Mouse (Mus musculus) neural tube, embryonic 14.5 days (tissue): ENCODE data around the gene Kif1c. TPM values are rescaled to one million over a fixed set of nuclear protein-coding genes. Genes with fewer than 3 reads are reported as not detected.
A peak's percentile ranks its signal among the peaks of the same experiment; 100 is the strongest.

Experiments
- ATAC-seq: fragments of 200-750 bp; cut with Nextera tagmentation; 2 replicates; pipeline ENCODE4 v1.8.0; 2017; ENCODE audit warnings: low read depth, mild to moderate bottlenecking, moderate TSS enrichment, moderate library complexity
- H3K27ac ChIP-seq: fragments of 300-500 bp; sonication (generic); 2 replicates; pipeline ENCODE4 v1.5.1; 2014; ENCODE audit warnings: low read depth, mild to moderate bottlenecking, control low read depth, low read length, moderate library complexity, mixed read lengths
- H3K27me3 ChIP-seq: fragments of 300-500 bp; sonication (generic); 2 replicates; pipeline ENCODE4 v1.6.1; 2014; ENCODE audit warnings: low read length; ENCODE audit not compliant: control insufficient read depth, insufficient read depth
- H3K36me3 ChIP-seq: fragments of 300-500 bp; sonication (generic); 2 replicates; pipeline ENCODE4 v1.6.1; 2014; ENCODE audit warnings: low read length, mixed read lengths; ENCODE audit not compliant: control insufficient read depth, insufficient read depth
- H3K4me1 ChIP-seq: fragments of 300-500 bp; sonication (generic); 2 replicates; pipeline ENCODE4 v1.6.1; 2014; ENCODE audit warnings: low read length; ENCODE audit not compliant: control insufficient read depth, insufficient read depth
- H3K4me2 ChIP-seq: fragments of 300-500 bp; sonication (generic); 2 replicates; pipeline ENCODE4 v1.6.1; 2014; ENCODE audit warnings: mild to moderate bottlenecking, low read depth, low read length, control low read depth
- H3K4me3 ChIP-seq: fragments of 300-500 bp; sonication (generic); 2 replicates; pipeline ENCODE4 v1.5.1; 2014; ENCODE audit warnings: low read depth, low read length, control low read depth, mixed read lengths
- H3K9ac ChIP-seq: fragments of 300-500 bp; sonication (generic); replicated peaks from 2 replicates; pipeline ENCODE4 v1.6.1; 2014; ENCODE audit warnings: low read depth, mild to moderate bottlenecking, control low read depth, low read length, mixed read lengths
- H3K9me3 ChIP-seq: fragments of 300-500 bp; sonication (generic); 2 replicates; pipeline ENCODE4 v1.6.1; 2016; ENCODE audit warnings: low read length; ENCODE audit not compliant: control insufficient read depth
- WGBS: fragments of 180-500 bp; shearing (Covaris S2); extraction: QIAGEN DNeasy Blood & Tissue Kit; methylation state at CpG from one replicate; pipeline ENCODE4 v1.1.7; 2014; 5-methylcytosine and 5-hydroxymethylcytosine counted together
- polyA plus RNA-seq: library from polyadenylated mRNA; unstranded; fragments of >200 nt; fragmentation: Nextera tagmentation; extraction: Ambion mirVana; gene quantifications from 2 replicates; pipeline ENCODE4 v1.2.1, GENCODE M21; 2014

The Kif1c gene
- polyA plus RNA-seq, 1 experiment from 2014 or later, result 3.1 TPM

- no peaks in the 10 kb centered on the region for H3K27me3 ChIP-seq
- ATAC-seq, result no peak
- peaks cover 23% of the 10 kb centered on the region; the same call in 1 of the 2 replicates for H3K36me3 ChIP-seq
- peaks cover 14% of the 10 kb centered on the region for H3K4me1 ChIP-seq
- H3K9ac ChIP-seq, result no peak overlapping the region
- no peak overlapping the region for H3K4me2 ChIP-seq
- H3K27ac ChIP-seq, result no peak overlapping the region
- 84% methylated on average over 16 of the region's 16 CpGs for WGBS
- H3K9me3 ChIP-seq, result no peaks in the 10 kb centered on the region
- H3K4me3 ChIP-seq, result no peak overlapping the region
Observed at GRCm38 (mm10) chr11:70671333-70672047, 28.9 kb upstream of the Kif1c start.

- no peak overlapping the region for H3K4me2 ChIP-seq
- peaks cover 23% of the 10 kb centered on the region; the same call in 1 of the 2 replicates for H3K36me3 ChIP-seq
- peaks cover 6% of the 10 kb centered on the region; the same call in 1 of the 2 replicates for H3K4me1 ChIP-seq
- 60% methylated on average over 6 of the region's 6 CpGs for WGBS
- no peak for ATAC-seq
- H3K9me3 ChIP-seq, result no peaks in the 10 kb centered on the region
- no peak overlapping the region for H3K4me3 ChIP-seq
- no peaks in the 10 kb centered on the region for H3K27me3 ChIP-seq
- no peak overlapping the region for H3K27ac ChIP-seq
- no peak overlapping the region for H3K9ac ChIP-seq
Observed at GRCm38 (mm10) chr11:70674014-70674413, 26.3 kb upstream of the Kif1c start.

- peaks cover 28% of the 10 kb centered on the region; the same call in 1 of the 2 replicates for H3K36me3 ChIP-seq
- no peak for ATAC-seq
- no peak overlapping the region for H3K4me3 ChIP-seq
- peaks cover 6% of the 10 kb centered on the region; the same call in 1 of the 2 replicates for H3K4me1 ChIP-seq
- H3K9me3 ChIP-seq, result no peaks in the 10 kb centered on the region
- no peaks in the 10 kb centered on the region for H3K27me3 ChIP-seq
- H3K9ac ChIP-seq, result no peak overlapping the region
- WGBS, result 70% methylated on average over 11 of the region's 11 CpGs
- no peak overlapping the region for H3K4me2 ChIP-seq
- H3K27ac ChIP-seq, result no peak overlapping the region
Observed at GRCm38 (mm10) chr11:70674501-70674900, 25.8 kb upstream of the Kif1c start.

DNA sequence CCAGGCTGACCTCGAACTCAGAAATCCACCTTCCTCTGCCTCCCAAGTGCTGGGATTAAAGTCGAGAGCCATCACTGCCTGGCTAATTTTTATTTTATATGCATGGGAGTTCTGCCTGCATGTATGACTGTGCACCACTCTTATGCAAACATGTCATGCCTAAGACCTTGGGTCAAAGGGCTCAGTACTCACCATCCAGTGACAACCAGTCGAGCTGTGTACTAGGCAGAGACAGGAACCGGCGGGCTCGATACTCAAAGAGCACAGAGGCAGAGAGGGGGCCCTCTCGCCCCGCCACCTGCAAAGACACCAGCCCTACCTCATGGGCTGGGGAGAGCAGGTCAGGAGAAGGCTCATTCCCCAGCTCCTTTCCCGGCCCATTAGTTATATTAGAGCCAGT is 22.3 kb upstream of the Kif1c start:
- ATAC-seq, result no peak
- H3K27ac ChIP-seq, result no peak overlapping the region
- no peak overlapping the region for H3K9ac ChIP-seq
- peaks cover 5% of the 10 kb centered on the region; the same call in 1 of the 2 replicates for H3K4me1 ChIP-seq
- no peaks in the 10 kb centered on the region for H3K27me3 ChIP-seq
- H3K36me3 ChIP-seq, result peaks cover 38% of the 10 kb centered on the region
- H3K4me3 ChIP-seq, result no peak overlapping the region
- no peak overlapping the region for H3K4me2 ChIP-seq
- H3K9me3 ChIP-seq, result no peaks in the 10 kb centered on the region
- WGBS, result 82% methylated on average over 9 of the region's 9 CpGs

DNA sequence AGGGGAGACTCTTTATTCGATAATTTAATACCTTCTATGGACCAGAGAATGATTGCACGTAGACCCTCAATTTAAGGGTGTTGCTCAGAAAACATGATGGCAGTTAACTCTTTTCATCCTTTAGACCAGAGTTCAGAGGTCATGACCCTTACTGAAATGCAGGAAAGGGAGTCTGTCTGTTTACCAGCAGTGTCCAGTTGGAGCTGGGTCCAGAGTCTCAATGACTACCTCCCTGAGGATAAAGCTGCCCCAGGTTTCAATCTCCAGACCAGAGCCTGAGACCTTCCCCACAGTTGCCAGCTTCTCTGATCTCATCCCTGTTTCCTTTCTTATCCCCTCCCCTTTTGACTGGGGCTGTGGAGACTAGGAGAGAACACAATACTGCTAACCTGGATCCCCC is 21.8 kb upstream of the Kif1c start:
- WGBS, result 60% methylated on average over 2 of the region's 2 CpGs
- H3K9ac ChIP-seq, result no peak overlapping the region
- peaks cover 5% of the 10 kb centered on the region; the same call in 1 of the 2 replicates for H3K4me1 ChIP-seq
- no peak for ATAC-seq
- H3K4me2 ChIP-seq, result no peak overlapping the region
- H3K27ac ChIP-seq, result no peak overlapping the region
- no peak overlapping the region for H3K4me3 ChIP-seq
- H3K9me3 ChIP-seq, result no peaks in the 10 kb centered on the region
- no peaks in the 10 kb centered on the region for H3K27me3 ChIP-seq
- peaks cover 43% of the 10 kb centered on the region for H3K36me3 ChIP-seq

- H3K9ac ChIP-seq, result no peak overlapping the region
- H3K27me3 ChIP-seq, result no peaks in the 10 kb centered on the region
- no peaks in the 10 kb centered on the region for H3K9me3 ChIP-seq
- H3K27ac ChIP-seq, result no peak overlapping the region
- ATAC-seq, result no peak
- H3K4me3 ChIP-seq, result no peak overlapping the region
- H3K36me3 ChIP-seq, result peaks cover 43% of the 10 kb centered on the region
- peaks cover 5% of the 10 kb centered on the region; the same call in 1 of the 2 replicates for H3K4me1 ChIP-seq
- WGBS, result 97% methylated on average over 8 of the region's 8 CpGs
- H3K4me2 ChIP-seq, result no peak overlapping the region
Observed at GRCm38 (mm10) chr11:70679361-70679760, 21.0 kb upstream of the Kif1c start.

- peaks cover 46% of the 10 kb centered on the region for H3K36me3 ChIP-seq
- no peak overlapping the region for H3K27ac ChIP-seq
- WGBS, result 88% methylated on average over 8 of the region's 8 CpGs
- no peaks in the 10 kb centered on the region for H3K27me3 ChIP-seq
- H3K4me3 ChIP-seq, result no peak overlapping the region
- H3K4me1 ChIP-seq, result peaks cover 5% of the 10 kb centered on the region; the same call in 1 of the 2 replicates
- H3K4me2 ChIP-seq, result no peak overlapping the region
- H3K9ac ChIP-seq, result no peak overlapping the region
- no peak for ATAC-seq
- H3K9me3 ChIP-seq, result no peaks in the 10 kb centered on the region
Observed at GRCm38 (mm10) chr11:70679894-70680293, 20.5 kb upstream of the Kif1c start.

DNA sequence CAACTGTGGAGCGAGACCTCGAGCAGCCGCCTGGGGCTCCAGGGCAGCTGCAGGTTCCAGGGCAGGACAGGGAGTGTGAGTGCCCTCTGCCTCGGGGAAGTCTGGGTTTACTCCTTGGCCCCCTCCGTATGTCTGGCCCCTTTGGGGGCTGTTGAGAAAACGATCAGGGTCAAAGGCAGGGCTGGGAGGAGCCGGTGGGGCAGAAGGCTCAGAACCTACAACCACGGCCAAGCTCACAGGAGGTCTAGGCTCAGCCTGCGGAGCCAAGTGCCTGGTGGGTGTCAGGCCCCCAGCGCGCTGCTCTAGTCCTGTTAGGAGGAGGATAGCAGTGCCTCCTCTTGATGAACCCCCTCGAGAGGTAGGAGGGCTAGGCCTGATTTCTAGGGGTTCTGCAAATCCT is 19.2 kb upstream of the Kif1c start:
- H3K9me3 ChIP-seq, result no peaks in the 10 kb centered on the region
- H3K27ac ChIP-seq, result no peak overlapping the region
- WGBS, result 70% methylated on average over 12 of the region's 12 CpGs
- H3K4me3 ChIP-seq, result no peak overlapping the region
- ATAC-seq, result no peak
- peaks cover 43% of the 10 kb centered on the region for H3K36me3 ChIP-seq
- no peaks in the 10 kb centered on the region for H3K27me3 ChIP-seq
- no peak overlapping the region for H3K4me2 ChIP-seq
- H3K4me1 ChIP-seq, result peaks cover 5% of the 10 kb centered on the region
- 0 out of 2 replicates have a peak overlapping the region, but pooled peaks have one; percentile 28 for H3K9ac ChIP-seq

- no peak overlapping the region for H3K4me2 ChIP-seq
- H3K36me3 ChIP-seq, result peaks cover 36% of the 10 kb centered on the region
- H3K9me3 ChIP-seq, result no peaks in the 10 kb centered on the region
- WGBS, result 21% methylated on average over 11 of the region's 11 CpGs
- no peak overlapping the region for H3K9ac ChIP-seq
- no peak overlapping the region for H3K4me3 ChIP-seq
- H3K27ac ChIP-seq, result no peak overlapping the region
- no peaks in the 10 kb centered on the region for H3K27me3 ChIP-seq
- peak; percentile 60 for ATAC-seq
- H3K4me1 ChIP-seq, result peaks cover 13% of the 10 kb centered on the region
Observed at GRCm38 (mm10) chr11:70681897-70682581, 18.3 kb upstream of the Kif1c start.
